Mouse (Mus musculus) testis, adult 2 months (tissue): ENCODE measurements at regions not wholly inside any gene's neighbourhood (a gene's known extent, or its start where the extent isn't known, plus 50 kb on each side); places are given as distances from the start of the nearest gene placed in this dataset.

Source experiments
- H3K27ac ChIP-seq: fragments of 200-500 bp; 2 replicates; pipeline ENCODE4 v1.5.1; 2012; ENCODE audit warnings: low read depth, low read length; ENCODE audit not compliant: control insufficient read depth, insufficient read depth
- H3K27me3 ChIP-seq: fragments of 200-500 bp; 2 replicates; pipeline ENCODE4 v1.6.1; 2012; ENCODE audit warnings: mild to moderate bottlenecking, low read length, moderate library complexity; ENCODE audit not compliant: control insufficient read depth, insufficient read depth
- H3K36me3 ChIP-seq: fragments of 200-500 bp; 2 replicates; pipeline ENCODE4 v1.6.1; 2012; ENCODE audit warnings: mild to moderate bottlenecking, low read length; ENCODE audit not compliant: control insufficient read depth, insufficient read depth
- H3K4me1 ChIP-seq: fragments of 200-500 bp; 2 replicates; pipeline ENCODE4 v1.6.1; 2012; ENCODE audit warnings: low read length; ENCODE audit not compliant: control insufficient read depth, insufficient read depth
- H3K4me3 ChIP-seq: fragments of 200-500 bp; 2 replicates; pipeline ENCODE4 v1.5.1; 2012; ENCODE audit warnings: low read depth, mild to moderate bottlenecking, low read length, moderate library complexity, mixed read lengths; ENCODE audit not compliant: control insufficient read depth
- CTCF ChIP-seq: fragments of 200-500 bp; IDR thresholded peaks from 2 replicates; pipeline ENCODE4 v1.5.1; 2012; ENCODE audit warnings: low read depth, mild to moderate bottlenecking, inconsistent platforms, low read length, moderate library complexity; ENCODE audit not compliant: control insufficient read depth, insufficient read depth, insufficient replicate concordance
- POLR2A ChIP-seq: fragments of 200-500 bp; IDR thresholded peaks from 2 replicates; pipeline ENCODE4 v1.6.1; 2012; ENCODE audit warnings: low read depth, mild to moderate bottlenecking, inconsistent platforms, low read length, moderate library complexity; ENCODE audit not compliant: control insufficient read depth

GRCm38 (mm10) chr4:7979772-7980351 is 259.0 kb downstream of the Car8 start:
- Histone ChIP-seq H3K27ac (no peak overlapping the region), H3K27me3 (no peaks in the 10 kb centered on the region), H3K4me3 (no peak overlapping the region), H3K36me3 (no peaks in the 10 kb centered on the region), H3K4me1 (no peaks in the 10 kb centered on the region)
- TF ChIP-seq CTCF (no peak), POLR2A (no peak)

DNA sequence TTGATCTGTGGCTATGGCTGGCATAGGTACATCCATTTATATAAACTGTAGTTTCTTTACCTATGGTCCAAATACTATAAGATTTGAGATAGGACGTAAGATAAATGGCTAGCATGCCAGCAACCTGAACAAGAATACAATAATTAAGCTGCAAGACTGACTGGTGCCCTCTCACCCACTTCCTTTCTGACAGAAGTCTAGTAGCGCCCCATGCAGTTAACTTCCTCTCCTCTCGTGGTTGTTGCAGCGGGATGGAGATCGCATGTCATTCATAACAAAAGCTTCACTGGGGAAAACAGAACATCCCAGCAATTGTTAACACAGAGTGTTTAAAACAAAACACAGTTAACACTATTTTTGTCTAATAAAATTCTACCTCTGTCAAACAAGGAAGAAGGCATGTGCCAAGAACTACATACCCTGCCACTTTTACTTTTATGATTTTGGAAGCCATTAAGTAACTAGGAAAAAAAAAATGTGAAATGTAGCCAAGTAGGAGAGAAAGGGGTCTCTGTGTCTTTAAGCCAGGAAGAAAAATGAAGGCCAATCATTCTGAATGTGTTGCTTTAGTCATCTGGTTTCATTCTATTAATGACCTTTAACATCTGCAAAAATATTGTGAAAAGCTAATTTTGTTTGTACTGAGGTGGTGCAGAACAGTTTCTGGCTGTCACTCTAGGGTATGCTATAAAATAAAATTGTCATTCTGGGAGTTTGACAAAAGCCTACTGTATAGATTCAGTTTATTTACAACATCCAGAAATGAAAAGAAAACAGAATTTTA is 261.0 kb downstream of the Car8 start:
- Histone ChIP-seq H3K4me1 (no peaks in the 10 kb centered on the region), H3K4me3 (no peak overlapping the region), H3K36me3 (no peaks in the 10 kb centered on the region), H3K27ac (no peak overlapping the region), H3K27me3 (no peaks in the 10 kb centered on the region)
- TF ChIP-seq CTCF, result no peak
- TF ChIP-seq POLR2A, result no peak

DNA sequence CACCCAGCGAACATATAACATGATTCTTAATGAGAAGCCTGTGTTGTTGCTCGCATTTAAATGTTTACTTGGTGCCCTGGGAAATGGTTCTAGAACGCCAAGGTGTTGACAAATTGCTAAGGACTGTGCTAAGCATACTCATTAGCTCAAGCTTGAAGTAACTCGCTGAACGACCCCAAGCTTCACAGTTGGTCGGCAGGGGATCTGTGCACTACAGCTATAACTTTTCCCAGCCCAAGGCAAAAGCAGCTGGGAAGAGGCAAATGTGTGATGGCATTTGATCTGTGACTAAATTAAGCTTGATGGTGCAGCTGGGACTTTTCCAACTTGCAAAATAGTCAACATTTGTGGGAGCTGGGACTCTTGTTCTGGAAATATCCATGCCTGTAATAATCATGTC is 268.6 kb downstream of the Car8 start:
- TF ChIP-seq CTCF (no peak), POLR2A (no peak)
- H3K36me3 ChIP-seq, result no peaks in the 10 kb centered on the region
- H3K4me3 ChIP-seq, result no peak overlapping the region
- no peaks in the 10 kb centered on the region for H3K27me3 ChIP-seq
- H3K4me1 ChIP-seq, result no peaks in the 10 kb centered on the region
- no peak overlapping the region for H3K27ac ChIP-seq

DNA sequence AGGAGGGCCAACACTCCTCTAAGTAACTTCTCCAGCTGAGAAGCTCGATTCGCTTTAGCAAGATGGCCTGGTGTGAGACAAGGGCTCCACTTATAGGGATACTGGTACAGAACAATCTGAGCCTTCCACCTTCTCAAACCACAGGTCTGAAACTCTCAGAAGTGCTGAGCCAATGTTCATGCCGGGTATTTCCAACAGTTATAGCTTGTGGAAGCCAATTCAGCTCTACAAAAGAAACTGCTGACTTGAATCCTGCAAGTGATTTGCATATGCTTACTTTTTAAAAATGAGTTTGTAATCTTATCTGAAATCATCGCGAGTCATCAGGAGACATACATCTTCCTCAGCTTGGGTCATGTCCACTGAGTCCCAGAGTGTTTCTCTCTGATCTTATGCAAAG is 273.2 kb downstream of the Car8 start:
- H3K36me3 ChIP-seq, result no peaks in the 10 kb centered on the region
- TF ChIP-seq POLR2A, result no peak
- TF ChIP-seq CTCF, result no peak
- H3K27ac ChIP-seq, result no peak overlapping the region
- H3K4me1 ChIP-seq, result no peaks in the 10 kb centered on the region
- no peak overlapping the region for H3K4me3 ChIP-seq
- no peaks in the 10 kb centered on the region for H3K27me3 ChIP-seq

- no peak for TF ChIP-seq CTCF
- TF ChIP-seq POLR2A, result no peak
- no peaks in the 10 kb centered on the region for H3K4me1 ChIP-seq
- no peak overlapping the region for H3K27ac ChIP-seq
- no peaks in the 10 kb centered on the region for H3K27me3 ChIP-seq
- no peaks in the 10 kb centered on the region for H3K36me3 ChIP-seq
- no peak overlapping the region for H3K4me3 ChIP-seq
Observed at GRCm38 (mm10) chr4:7961521-7962172, 277.2 kb downstream of the Car8 start.

- no peaks in the 10 kb centered on the region for H3K4me1 ChIP-seq
- H3K4me3 ChIP-seq, result no peak overlapping the region
- H3K27me3 ChIP-seq, result no peaks in the 10 kb centered on the region
- no peaks in the 10 kb centered on the region for H3K36me3 ChIP-seq
- no peak for TF ChIP-seq CTCF
- TF ChIP-seq POLR2A, result no peak
- no peak overlapping the region for H3K27ac ChIP-seq
Observed at GRCm38 (mm10) chr4:7960335-7960734, 278.5 kb downstream of the Car8 start.

DNA sequence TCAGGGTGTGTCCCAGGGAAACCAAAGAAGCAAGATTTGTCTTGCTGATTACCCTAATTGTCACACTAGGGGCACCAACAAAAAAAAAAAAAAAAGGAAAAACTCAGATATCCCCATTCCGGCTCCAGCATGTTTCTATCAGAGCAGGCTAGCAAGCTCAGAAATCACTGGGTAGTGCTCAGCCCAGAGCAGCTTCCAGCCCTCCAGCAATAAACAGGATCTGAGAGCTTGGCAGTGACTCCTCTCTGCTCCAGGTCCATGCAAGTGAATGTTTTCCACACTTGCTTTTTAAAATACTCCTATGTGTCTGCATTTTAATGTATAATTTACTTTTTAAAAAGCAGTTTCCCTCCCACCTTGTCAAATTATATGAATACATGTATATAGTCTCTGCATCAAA is 290.8 kb downstream of the Car8 start:
- Histone ChIP-seq H3K4me1 (no peaks in the 10 kb centered on the region), H3K27me3 (no peaks in the 10 kb centered on the region), H3K4me3 (no peak overlapping the region), H3K27ac (no peak overlapping the region), H3K36me3 (no peaks in the 10 kb centered on the region)
- TF ChIP-seq CTCF (no peak), POLR2A (no peak)
